Comparison of ENCODE assay signal across 24 mouse cellular contexts in genomic region chr12:102565086-102565485, GRCm38 (mm10). TPM values are rescaled to one million over a fixed set of nuclear protein-coding genes. Genes with fewer than 3 reads are reported as not detected.
DNase-seq lines count a peak whose midpoint lies in the region; ATAC-seq lines count a peak whose summit lies in the region.
"Had no signal": no experiment of that assay in that cellular context is flagged by ENCODE, and none has a peak within 500 bp of the region (broad histone marks: within the 10 kb centered on the region; RNA-seq: fewer than 3 reads in every experiment).

No protein-coding gene starts in this region.

- no peak for ATAC-seq in cerebellum, adult (ENCODE audit: insufficient number of reproducible peaks, low FRiP score, low TSS enrichment)
- peak; percentile 86 for ATAC-seq in liver, embryonic 11.5 days (replicated peaks; ENCODE audit: low FRiP score)
- ATAC-seq in megakaryocyte progenitor cell, adult 5-6 weeks (replicated peaks; ENCODE audit: poor library complexity) = peak; percentile 64
- ATAC-seq in forebrain, embryonic 16.5 days = no peak
- ATAC-seq: forebrain, embryonic 14.5 days; midbrain, embryonic 15.5 days had no signal

- no peak overlapping the region for H3K4me3 ChIP-seq in liver, embryonic 11.5 days (ENCODE audit: low read depth, low read length)
- H3K4me3 ChIP-seq in forebrain, embryonic 16.5 days (replicated peaks; ENCODE audit: low read length) = no peak overlapping the region
- H3K4me3 ChIP-seq: embryonic facial prominence, embryonic 15.5 days; heart, embryonic 10.5 days; lung, embryonic 15.5 days; midbrain, embryonic 15.5 days; neural tube, embryonic 12.5 days had no signal

- H3K9ac ChIP-seq in liver, embryonic 11.5 days (ENCODE audit: low read depth, low read length) = no peak overlapping the region
- H3K9ac ChIP-seq in forebrain, embryonic 16.5 days (replicated peaks; ENCODE audit: low read depth, low read length) = no peak overlapping the region
- H3K9ac ChIP-seq: embryonic facial prominence, embryonic 15.5 days; hindbrain, embryonic 14.5 days; lung, embryonic 15.5 days; midbrain, embryonic 15.5 days; neural tube, embryonic 12.5 days had no signal

- no peaks in the 10 kb centered on the region; the same call in 1 of the 2 replicates for H3K27me3 ChIP-seq in liver, embryonic 11.5 days (replicated peaks; ENCODE audit: control insufficient read depth, insufficient read depth, low read length)
- no peaks in the 10 kb centered on the region for H3K27me3 ChIP-seq in forebrain, embryonic 16.5 days (replicated peaks; ENCODE audit: control insufficient read depth, insufficient read depth, low read length)
- H3K27me3 ChIP-seq: embryonic facial prominence, embryonic 15.5 days; lung, embryonic 15.5 days; midbrain, embryonic 15.5 days; neural tube, embryonic 12.5 days had no signal

- 0 out of 2 replicates have a peak, but pooled peaks cover 10% of the 10 kb centered on the region for H3K4me1 ChIP-seq in liver, embryonic 11.5 days (replicated peaks; ENCODE audit: control insufficient read depth, insufficient read depth, low read length)
- no peaks in the 10 kb centered on the region for H3K4me1 ChIP-seq in forebrain, embryonic 16.5 days (replicated peaks; ENCODE audit: control insufficient read depth, insufficient read depth, low read length)
- H3K4me1 ChIP-seq: embryonic facial prominence, embryonic 15.5 days; midbrain, embryonic 15.5 days had no signal

- 45% methylated on average over 6 of the region's 6 CpGs for WGBS in liver, embryonic 11.5 days
- WGBS in forebrain, embryonic 16.5 days = 80% methylated on average over 6 of the region's 6 CpGs

- H3K4me2 ChIP-seq in liver, embryonic 11.5 days = no peak overlapping the region
- no peak overlapping the region for H3K4me2 ChIP-seq in forebrain, embryonic 16.5 days (ENCODE audit: low read length)
- H3K4me2 ChIP-seq: embryonic facial prominence, embryonic 15.5 days; hindbrain, embryonic 14.5 days; lung, embryonic 15.5 days; midbrain, embryonic 15.5 days; neural tube, embryonic 12.5 days had no signal

- no peaks in the 10 kb centered on the region for H3K36me3 ChIP-seq in liver, embryonic 11.5 days (ENCODE audit: control insufficient read depth, insufficient read depth, low read length)
- 0 out of 2 replicates have a peak, but pooled peaks cover 4% of the 10 kb centered on the region for H3K36me3 ChIP-seq in forebrain, embryonic 16.5 days (ENCODE audit: control insufficient read depth, insufficient read depth)
- H3K36me3 ChIP-seq: heart, embryonic 10.5 days; lung, embryonic 15.5 days had no signal

- H3K27ac ChIP-seq in liver, embryonic 11.5 days (ENCODE audit: low read depth, low read length) = no peak overlapping the region
- no peak overlapping the region for H3K27ac ChIP-seq in forebrain, embryonic 16.5 days (ENCODE audit: low read length)
- H3K27ac ChIP-seq: embryonic facial prominence, embryonic 15.5 days; heart, embryonic 10.5 days; hindbrain, embryonic 14.5 days; lung, embryonic 15.5 days; midbrain, embryonic 15.5 days; neural tube, embryonic 12.5 days had no signal

- no peaks in the 10 kb centered on the region for H3K9me3 ChIP-seq in liver, embryonic 11.5 days (ENCODE audit: control insufficient read depth, low read length)
- no peaks in the 10 kb centered on the region for H3K9me3 ChIP-seq in forebrain, embryonic 16.5 days (ENCODE audit: control insufficient read depth, low read length)
- H3K9me3 ChIP-seq: embryonic facial prominence, embryonic 15.5 days; heart, embryonic 10.5 days; lung, embryonic 15.5 days; midbrain, embryonic 15.5 days; neural tube, embryonic 12.5 days had no signal

- DNase-seq in cerebellum, adult 11-12 months = peak; percentile 7
- DNase-seq in c-Kit-positive CD71-positive TER-119-negative erythroid progenitor cells, embryonic 14.5 days (ENCODE audit: low read depth) = peak; percentile 47
- no peak for DNase-seq in liver, embryonic 11.5 days (ENCODE audit: low spot score)
- no peak for DNase-seq in adipocyte (ENCODE audit: low spot score)
- DNase-seq in adrenal gland, postnatal 25 days = no peak
- DNase-seq: adrenal gland, adult 2 months; heart, postnatal 4 days; kidney, postnatal 25 days; layer of hippocampus, adult 9-11 months; lung, postnatal 36 days; retina, postnatal 1 day; right cerebral cortex, postnatal 4 days had no signal

RNA-seq across cellular contexts. Expression of gene Chga, which starts 10.3 kb away (rescaled TPM):
- 0.88 and 1.5 TPM in 2 replicates for polyA plus RNA-seq in liver, embryonic 11.5 days (2014; fragmentation: Nextera tagmentation; extraction: Ambion mirVana)
- not detected in 2 replicates for total RNA-seq in megakaryocyte progenitor cell, adult 5-6 weeks (2015)
- total RNA-seq in megakaryocyte progenitor cell, adult 5-6 weeks (2017) = not detected in 2 replicates
- polyA plus RNA-seq in forebrain, embryonic 16.5 days (2015; fragmentation: Nextera tagmentation; extraction: Ambion mirVana) = 97.7 and 118 TPM in 2 replicates
- total RNA-seq in adrenal gland, postnatal 25 days (2021) = 1,604 and 1,988 TPM in 2 replicates
- total RNA-seq: common myeloid progenitor, adult 5-6 weeks; gastrocnemius, adult 8-10 months had no signal

Comparison
In these comparisons a context has a peak if more than half of its experiments do, and no peak if none do; other contexts are left out.
1. DNase-seq: peak in cerebellum, adult 11-12 months (single experiment) and c-Kit-positive CD71-positive TER-119-negative erythroid progenitor cells, embryonic 14.5 days (single experiment); none in liver, embryonic 11.5 days (single experiment), adipocyte (single experiment) and adrenal gland, postnatal 25 days (single experiment).
2. ATAC-seq: peak in liver, embryonic 11.5 days (single experiment) and megakaryocyte progenitor cell, adult 5-6 weeks (single experiment); none in cerebellum, adult (single experiment) and forebrain, embryonic 16.5 days (single experiment).
3. RNA of gene Chga, which starts 10.3 kb away (total RNA-seq): 1,604 to 1,988 TPM in adrenal gland, postnatal 25 days; not detected in megakaryocyte progenitor cell, adult 5-6 weeks; every median in the first group is over 1,000 times any median in the second.